Mouse (Mus musculus) CD4-positive naive resting alpha-beta T cell, adult 57 days (primary cell): ENCODE data around the gene 4930550C14Rik. TPM values are rescaled to one million over a fixed set of nuclear protein-coding genes. Genes with fewer than 3 reads are reported as not detected.

Experiments used
- total RNA-seq: library from RNA; stranded (reverse); gene quantifications from one replicate; pipeline ENCODE4 v1.2.4, GENCODE M21; 2023

The 4930550C14Rik gene
- 0.35 TPM for total RNA-seq

DNA sequence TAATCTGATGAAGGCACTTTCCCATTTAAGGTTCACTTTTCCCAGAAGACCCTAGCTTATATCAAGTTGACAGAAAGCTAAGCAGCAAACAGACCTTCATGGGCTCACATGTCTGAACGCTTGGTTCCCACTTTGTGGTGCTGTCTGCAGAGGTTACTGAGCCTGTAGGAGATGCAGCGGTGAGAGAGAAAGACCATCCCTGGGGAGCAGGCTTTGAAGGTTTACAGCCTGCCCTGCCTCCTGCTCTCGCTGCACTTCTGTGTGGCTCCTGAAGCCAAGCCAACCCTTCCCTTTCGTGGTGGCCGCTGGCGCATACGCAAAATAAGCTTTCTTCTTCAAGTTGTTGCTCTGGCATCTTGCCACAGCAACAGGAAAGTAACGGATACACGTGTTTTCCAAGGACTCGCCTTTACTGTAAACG lies at the start of gene 4930550C14Rik:
Gene 4930550C14Rik (plus strand): TSS at position 35 of the 421 bp plus-strand sequence.

DNA sequence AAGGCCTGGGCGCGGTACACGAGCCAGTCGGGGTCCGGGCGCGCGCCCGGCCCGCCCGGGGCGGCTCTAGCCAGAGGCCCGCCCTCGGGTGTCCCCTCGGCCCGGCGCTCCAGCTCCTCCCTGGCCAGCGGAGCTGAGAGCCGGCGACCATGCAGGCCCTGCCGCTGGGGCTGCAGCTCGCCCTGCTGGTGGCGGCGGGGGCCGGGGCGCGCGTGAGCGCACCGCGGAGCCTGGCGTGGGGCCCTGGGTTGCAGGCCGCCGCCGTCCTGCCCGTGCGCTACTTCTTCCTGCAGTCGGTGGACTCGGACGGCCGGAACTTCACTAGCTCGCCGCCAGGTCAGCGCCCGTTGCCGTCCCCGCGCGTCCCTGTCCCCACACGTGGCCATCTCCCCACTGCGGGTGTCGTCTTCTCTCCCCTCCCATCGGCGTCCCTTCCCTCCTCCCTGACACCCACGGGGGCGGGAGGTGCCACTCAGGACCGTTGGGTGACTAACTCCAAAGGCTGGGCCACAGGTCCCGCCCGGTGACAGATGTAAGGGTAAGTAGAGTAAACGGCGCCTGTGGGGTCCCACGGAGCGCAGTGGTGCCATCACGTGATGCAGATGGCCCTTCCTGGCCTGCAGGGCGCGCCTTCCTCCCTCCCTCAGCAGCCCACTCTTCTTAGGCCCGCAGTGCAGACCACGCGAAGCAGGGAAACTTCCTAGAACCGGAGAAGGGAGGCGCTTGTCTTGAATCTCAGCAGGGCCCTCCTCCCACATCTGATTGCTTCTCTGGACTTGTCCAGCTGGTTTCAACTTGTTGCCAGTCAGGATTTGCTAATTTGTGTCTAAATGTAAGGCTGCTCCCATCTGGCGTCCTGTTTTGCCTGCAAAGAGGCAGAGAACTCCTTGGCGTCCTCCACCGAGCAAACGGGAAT lies 17.9 kb upstream of the 4930550C14Rik start, which contains the start of gene Kdelc2:
Gene Kdelc2 (plus strand): TSS at position 75 of the 916 bp plus-strand sequence.

Other genes with a start within 250 kb of the 4930550C14Rik start
- gene Ddx10, start 154.3 kb upstream of the 4930550C14Rik start, total RNA-seq: 45.2 TPM
- gene Exph5, start 100.7 kb upstream of the 4930550C14Rik start, total RNA-seq: 0.59 TPM
- 2.3 TPM for gene Kdelc2, start 18.3 kb upstream of the 4930550C14Rik start, total RNA-seq
- 52.6 TPM for gene Atm, start 134.4 kb downstream of the 4930550C14Rik start, total RNA-seq
- gene Npat, start 134.7 kb downstream of the 4930550C14Rik start, total RNA-seq: 22.2 TPM
- 23.8 TPM for gene Acat1, start 208.1 kb downstream of the 4930550C14Rik start, total RNA-seq